Mouse (Mus musculus) megakaryocyte, embryonic 14.5 days (primary cell): ENCODE data around the gene Ormdl2. TPM values are rescaled to one million over a fixed set of nuclear protein-coding genes. Genes with fewer than 3 reads are reported as not detected.

Experiments
- H3K27me3 ChIP-seq: replicated peaks from 2 replicates; pipeline ENCODE3; 2012; ENCODE audit warnings: inconsistent platforms
- H3K36me3 ChIP-seq: replicated peaks from 2 replicates; pipeline ENCODE3; 2012; ENCODE audit warnings: low read length, inconsistent platforms, mixed read lengths
- H3K4me1 ChIP-seq: 2 replicates; pipeline ENCODE4 v1.6.1; 2012; ENCODE audit warnings: inconsistent platforms
- H3K4me3 ChIP-seq: replicated peaks from 2 replicates; pipeline ENCODE3; 2012; ENCODE audit warnings: moderate library complexity, mild to moderate bottlenecking, inconsistent platforms
- H3K9me3 ChIP-seq: 2 replicates; pipeline ENCODE4 v1.6.1; 2012; ENCODE audit warnings: inconsistent platforms
- FLI1 ChIP-seq: IDR thresholded peaks from 2 replicates; pipeline ENCODE4 v1.6.1; 2012; ENCODE audit warnings: low read length, inconsistent platforms, mixed read lengths
- GATA1 ChIP-seq: IDR thresholded peaks from 3 replicates; pipeline ENCODE4 v1.6.1; 2012; ENCODE audit warnings: mixed read lengths, low read length, inconsistent platforms, borderline replicate concordance
- polyA plus RNA-seq: library from polyadenylated mRNA; stranded (reverse); fragments of >175 nt; gene quantifications from 2 replicates; pipeline ENCODE4 v1.2.3, GENCODE M21; 2012; ENCODE audit warnings: low replicate concordance; ENCODE audit not compliant: insufficient read depth

Ormdl2 gene
- polyA plus RNA-seq, 1 experiment = 13.9 TPM

GRCm38 (mm10) chr10:128790398-128791124 is 30.9 kb downstream of the Ormdl2 start, which contains the start of gene Mmp19:
Gene Mmp19, plus strand, starts transcription at chr10:128790910.
- TF ChIP-seq FLI1 (no peak), GATA1 (no peak)
- Histone ChIP-seq H3K4me3 (peak within 1 kb of the TSS; percentile 83), H3K27me3 (peaks cover 2% of the 10 kb centered on the region), H3K9me3 (no peaks in the 10 kb centered on the region), H3K4me1 (peaks cover 51% of the 10 kb centered on the region), H3K36me3 (peaks cover 22% of the 10 kb centered on the region)

DNA sequence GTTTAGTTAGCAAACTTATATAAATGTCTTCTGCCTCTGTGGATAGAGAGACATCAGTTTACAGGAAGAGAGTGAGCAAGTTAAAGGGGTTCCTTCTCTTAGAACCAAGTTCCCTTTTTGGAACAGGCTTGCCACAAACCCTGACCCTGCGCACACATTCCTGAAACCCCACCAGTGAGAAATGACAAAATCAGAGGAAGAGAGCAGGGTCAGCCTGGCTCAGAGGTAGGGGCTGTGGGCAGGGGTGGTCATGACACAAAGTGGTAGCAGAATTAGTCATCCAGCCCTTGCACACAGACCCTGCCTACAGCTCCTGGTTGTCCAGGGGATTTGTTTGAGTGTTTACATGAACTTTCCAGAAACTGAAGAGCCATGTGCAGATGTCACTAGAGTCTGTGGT is 41.2 kb downstream of the Ormdl2 start:
- H3K36me3 ChIP-seq = no peaks in the 10 kb centered on the region
- no peaks in the 10 kb centered on the region for H3K27me3 ChIP-seq
- peak overlapping the region; percentile 68 for H3K4me3 ChIP-seq
- TF ChIP-seq FLI1 (no peak), GATA1 (no peak)
- H3K4me1 ChIP-seq = peaks cover 42% of the 10 kb centered on the region
- peaks cover 32% of the 10 kb centered on the region for H3K9me3 ChIP-seq

DNA sequence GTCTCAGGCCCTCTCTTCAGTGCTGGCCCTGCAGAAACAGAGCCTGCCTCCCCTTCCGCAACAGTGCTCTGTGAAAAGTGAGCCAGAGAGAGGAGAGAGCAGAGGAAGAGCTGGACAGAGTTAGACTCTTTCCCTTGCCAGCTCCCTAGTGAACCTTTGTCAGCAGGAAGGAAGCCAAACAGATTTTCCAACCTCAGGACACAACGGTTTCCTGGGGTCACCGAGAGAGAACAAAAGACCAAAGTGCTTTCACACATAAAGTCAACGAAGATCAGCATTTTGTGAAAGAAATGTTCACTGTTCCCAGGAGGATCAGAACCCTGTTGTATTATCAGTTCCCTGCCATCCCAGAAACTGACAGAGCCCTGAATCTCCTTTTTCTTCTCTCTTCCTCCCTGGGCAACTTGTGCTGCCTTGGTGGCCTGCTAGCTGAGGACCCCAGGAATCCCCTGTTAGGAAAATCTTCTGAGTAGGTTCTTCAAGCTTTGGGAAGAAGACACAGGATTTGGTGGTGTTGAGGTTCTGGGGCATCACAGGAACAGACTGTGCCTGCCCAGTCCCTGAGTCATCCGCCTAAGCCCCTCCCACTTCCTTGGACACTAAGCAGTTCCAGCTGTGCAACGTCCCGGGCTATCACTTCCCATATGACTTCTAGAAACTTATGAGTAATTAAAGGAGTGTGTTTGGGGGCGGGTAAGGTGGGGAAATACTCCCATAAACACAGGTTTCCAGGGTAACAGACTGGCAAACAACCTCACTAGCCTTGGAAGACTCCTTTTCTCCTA is 42.2 kb downstream of the Ormdl2 start:
- Histone ChIP-seq H3K4me3 (peak overlapping the region; percentile 83), H3K4me1 (peaks cover 42% of the 10 kb centered on the region), H3K27me3 (no peaks in the 10 kb centered on the region), H3K36me3 (no peaks in the 10 kb centered on the region), H3K9me3 (peaks cover 26% of the 10 kb centered on the region)
- no peak for TF ChIP-seq GATA1
- no peak for TF ChIP-seq FLI1

DNA sequence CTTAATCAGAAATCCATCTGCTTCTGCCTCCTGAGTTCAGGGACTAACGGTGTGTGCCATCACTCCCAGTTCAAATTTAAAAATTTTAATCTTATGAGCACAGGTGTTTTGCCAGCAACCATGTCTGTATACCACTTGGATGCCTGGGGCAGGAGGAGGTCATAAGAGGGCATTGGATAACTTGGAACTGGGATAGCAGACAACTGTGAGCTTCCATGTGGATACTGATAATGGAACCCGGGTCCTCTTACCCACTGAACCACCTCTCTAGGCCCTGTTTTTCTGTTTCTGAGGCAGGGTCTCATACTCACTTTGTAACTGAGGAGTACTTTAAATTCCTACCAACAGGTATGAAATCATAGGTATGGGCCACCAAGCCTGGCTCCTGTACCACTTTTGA is 43.0 kb downstream of the Ormdl2 start:
- Histone ChIP-seq H3K9me3 (peaks cover 18% of the 10 kb centered on the region), H3K4me1 (peaks cover 47% of the 10 kb centered on the region), H3K36me3 (no peaks in the 10 kb centered on the region), H3K4me3 (no peak overlapping the region), H3K27me3 (no peaks in the 10 kb centered on the region)
- TF ChIP-seq FLI1 (no peak), GATA1 (no peak)

DNA sequence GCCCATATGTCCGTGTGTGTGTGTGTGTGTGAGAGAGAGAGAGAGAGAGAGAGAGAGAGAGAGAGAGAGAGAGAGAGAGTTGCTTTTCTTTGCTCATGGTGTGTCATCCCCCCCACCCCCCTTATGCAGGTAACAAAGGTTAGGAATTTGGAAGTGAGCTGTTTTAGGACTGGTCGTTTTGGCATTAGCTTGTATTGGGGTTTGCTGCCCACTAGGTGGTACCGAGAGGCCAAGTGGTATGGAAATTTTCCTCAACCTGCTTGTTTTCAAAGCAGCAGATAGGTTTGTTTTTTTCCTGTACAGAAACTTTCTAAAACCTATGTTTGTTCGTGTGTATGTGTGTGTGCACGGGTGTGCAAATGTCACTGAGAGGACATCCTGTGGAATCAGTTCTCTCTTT is 47.8 kb downstream of the Ormdl2 start:
- no peak for TF ChIP-seq FLI1
- no peak for TF ChIP-seq GATA1
- no peak overlapping the region for H3K4me3 ChIP-seq
- H3K27me3 ChIP-seq = no peaks in the 10 kb centered on the region
- H3K9me3 ChIP-seq = peaks cover 4% of the 10 kb centered on the region; the same call in 1 of the 2 replicates
- peaks cover 20% of the 10 kb centered on the region for H3K4me1 ChIP-seq
- peaks cover 9% of the 10 kb centered on the region for H3K36me3 ChIP-seq

DNA sequence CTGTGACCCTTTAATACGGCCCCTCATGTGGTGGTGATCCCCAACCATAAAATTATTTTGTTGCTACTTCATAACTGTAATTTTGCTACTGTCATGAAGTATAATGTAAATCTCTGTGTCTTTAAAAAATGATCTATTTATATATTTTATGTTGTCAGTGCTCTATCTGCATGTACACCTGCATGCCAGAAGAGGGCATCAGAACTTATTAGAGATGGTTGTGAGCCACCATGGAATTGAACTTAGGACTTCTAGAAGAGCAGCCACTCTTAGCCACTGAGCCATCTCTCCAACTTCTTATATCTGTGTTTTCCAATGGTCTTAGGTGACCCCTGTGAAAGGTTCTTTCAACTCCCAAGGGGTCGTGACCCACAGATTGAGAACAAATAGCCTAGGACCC is 48.5 kb downstream of the Ormdl2 start:
- H3K4me1 ChIP-seq = peaks cover 14% of the 10 kb centered on the region
- no peak for TF ChIP-seq GATA1
- TF ChIP-seq FLI1 = no peak
- H3K36me3 ChIP-seq = peaks cover 14% of the 10 kb centered on the region
- no peak overlapping the region for H3K4me3 ChIP-seq
- H3K9me3 ChIP-seq = peaks cover 4% of the 10 kb centered on the region; the same call in 1 of the 2 replicates
- no peaks in the 10 kb centered on the region for H3K27me3 ChIP-seq

Other genes starting within 250 kb of the Ormdl2 start
- 0.08 TPM in 1 of 2 replicates, not detected in the other for gene Erbb3, start 232.0 kb downstream of the Ormdl2 start, polyA plus RNA-seq
- gene Rps26, start 194.9 kb downstream of the Ormdl2 start, polyA plus RNA-seq = 3,363 and 5,964 TPM in 2 replicates
- 0.37 TPM in 1 of 2 replicates, not detected in the other for gene Ikzf4, start 175.7 kb downstream of the Ormdl2 start, polyA plus RNA-seq
- 0.36 TPM in 1 of 2 replicates, not detected in the other for gene Suox, start 147.6 kb downstream of the Ormdl2 start, polyA plus RNA-seq
- gene Rab5b, start 125.4 kb downstream of the Ormdl2 start, polyA plus RNA-seq = 3.1 and 11.0 TPM in 2 replicates
- gene Pmel, start 117.5 kb downstream of the Ormdl2 start, polyA plus RNA-seq = 0.20 TPM in 1 of 2 replicates, not detected in the other
- 3.6 and 5.7 TPM in 2 replicates for gene Cdk2, start 116.6 kb downstream of the Ormdl2 start, polyA plus RNA-seq
- gene Dgka, start 76.8 kb downstream of the Ormdl2 start, polyA plus RNA-seq = 2.8 and 4.7 TPM in 2 replicates
- gene Pym1, start 73.8 kb downstream of the Ormdl2 start, polyA plus RNA-seq = 123 and 134 TPM in 2 replicates
- 3.4 TPM in 1 of 2 replicates, not detected in the other for gene Mmp19, start 30.7 kb downstream of the Ormdl2 start, polyA plus RNA-seq
- 13.4 and 18.2 TPM in 2 replicates for gene Dnajc14, start 17.6 kb downstream of the Ormdl2 start, polyA plus RNA-seq
- 0.95 and 2.0 TPM in 2 replicates for gene Tmem198b, start 17.3 kb downstream of the Ormdl2 start, polyA plus RNA-seq
- gene Sarnp, start 4.3 kb downstream of the Ormdl2 start, polyA plus RNA-seq = 13.5 TPM in 1 of 2 replicates, not detected in the other
- 0.18 TPM in 1 of 2 replicates, not detected in the other for gene Gdf11, start 70.1 kb upstream of the Ormdl2 start, polyA plus RNA-seq
- gene Cd63, start 79.3 kb upstream of the Ormdl2 start, polyA plus RNA-seq = 17.7 and 57.2 TPM in 2 replicates
- 15.8 and 37.7 TPM in 2 replicates for gene Rdh5, start 101.2 kb upstream of the Ormdl2 start, polyA plus RNA-seq
- 56.5 and 587 TPM in 2 replicates for gene Bloc1s1, start 102.4 kb upstream of the Ormdl2 start, polyA plus RNA-seq
- 1.1 and 1.9 TPM in 2 replicates for gene Itga7, start 112.2 kb upstream of the Ormdl2 start, polyA plus RNA-seq
- gene Mettl7b, start 139.3 kb upstream of the Ormdl2 start, polyA plus RNA-seq = not detected in 2 replicates
- gene Olfr9, start 167.8 kb upstream of the Ormdl2 start, polyA plus RNA-seq = not detected in 2 replicates
- gene Olfr763, start 189.1 kb upstream of the Ormdl2 start, polyA plus RNA-seq = not detected in 2 replicates
- not detected in 2 replicates for gene Olfr764-ps1, start 218.3 kb upstream of the Ormdl2 start, polyA plus RNA-seq
- gene Olfr765, start 228.4 kb upstream of the Ormdl2 start, polyA plus RNA-seq = not detected in 2 replicates
- gene Olfr766-ps1, start 247.3 kb upstream of the Ormdl2 start, polyA plus RNA-seq = not detected in 2 replicates